Mouse (Mus musculus): ENCODE data around the gene Ankrd63. TPM values are rescaled to one million over a fixed set of nuclear protein-coding genes. Genes with fewer than 3 reads are reported as not detected.
A peak's percentile ranks its signal among the peaks of the same experiment; 100 is the strongest.

Gene Ankrd63
- polyA plus RNA-seq (2012; rRNA removed): 5.0 and 5.4 TPM in 2 replicates

GRCm38 (mm10) chr2:118703913-118704730 lies at the start of gene Ankrd63:
Gene Ankrd63, minus strand, starts transcription at chr2:118703963.
- Histone ChIP-seq H3K4me1 (ENCODE audit: control insufficient read depth, insufficient read depth, low read length) (peaks cover 8% of the 10 kb centered on the region), H3K4me3 (replicated peaks; ENCODE audit: extremely low read depth, low read depth, low read length) (peak within 1 kb of the TSS; percentile 77)
- WGBS: 3% methylated on average over 50 of the region's 50 CpGs
- no peak for DNase-seq
- no peak for TF ChIP-seq CTCF (IDR thresholded peaks at IDR 0.05; ENCODE audit: insufficient read depth, low read length)
- TF ChIP-seq POLR2A (IDR thresholded peaks at IDR 0.05; ENCODE audit: borderline replicate concordance, extremely low read depth, low read depth, low read length): peak; percentile 45; the same call in 1 of the 2 replicates

- DNase-seq: no peak
- peaks cover 23% of the 10 kb centered on the region for H3K4me1 ChIP-seq (ENCODE audit: control insufficient read depth, insufficient read depth, low read length)
- no peak for TF ChIP-seq POLR2A (IDR thresholded peaks at IDR 0.05; ENCODE audit: borderline replicate concordance, extremely low read depth, low read depth, low read length)
- no peak for TF ChIP-seq CTCF (IDR thresholded peaks at IDR 0.05; ENCODE audit: insufficient read depth, low read length)
- WGBS: 47% methylated on average over 4 of the region's 4 CpGs
- no peak overlapping the region for H3K4me3 ChIP-seq (replicated peaks; ENCODE audit: extremely low read depth, low read depth, low read length)
Measured at GRCm38 (mm10) chr2:118752792-118753108, 49.0 kb upstream of the Ankrd63 start.

- TF ChIP-seq CTCF (IDR thresholded peaks at IDR 0.05; ENCODE audit: insufficient read depth, low read length) (no peak), POLR2A (IDR thresholded peaks at IDR 0.05; ENCODE audit: borderline replicate concordance, extremely low read depth, low read depth, low read length) (0 out of 2 replicates have a peak, but pooled peaks have one; percentile 23)
- WGBS: 47% methylated on average over 16 of the region's 16 CpGs
Measured at GRCm38 (mm10) chr2:118751896-118752791, 48.4 kb upstream of the Ankrd63 start.

GRCm38 (mm10) chr2:118750476-118750875 lies 46.7 kb upstream of the Ankrd63 start:
- WGBS: 56% methylated on average over 8 of the region's 8 CpGs
- no peak overlapping the region for H3K4me3 ChIP-seq (replicated peaks; ENCODE audit: extremely low read depth, low read depth, low read length)
- peaks cover 26% of the 10 kb centered on the region for H3K4me1 ChIP-seq (ENCODE audit: control insufficient read depth, insufficient read depth, low read length)
- DNase-seq: no peak
- TF ChIP-seq POLR2A (IDR thresholded peaks at IDR 0.05; ENCODE audit: borderline replicate concordance, extremely low read depth, low read depth, low read length) (no peak), CTCF (IDR thresholded peaks at IDR 0.05; ENCODE audit: insufficient read depth, low read length) (no peak)

More at GRCm38 (mm10) chr2:118751896-118752791, 48.4 kb upstream of the Ankrd63 start:
- DNase-seq: peak; percentile 31
- H3K4me1 ChIP-seq (ENCODE audit: control insufficient read depth, insufficient read depth, low read length): peaks cover 28% of the 10 kb centered on the region
- no peak overlapping the region for H3K4me3 ChIP-seq (replicated peaks; ENCODE audit: extremely low read depth, low read depth, low read length)

- 66% methylated on average over 10 of the region's 10 CpGs for WGBS
- no peak for TF ChIP-seq POLR2A (IDR thresholded peaks at IDR 0.05; ENCODE audit: borderline replicate concordance, extremely low read depth, low read depth, low read length)
- no peak for TF ChIP-seq CTCF (IDR thresholded peaks at IDR 0.05; ENCODE audit: insufficient read depth, low read length)
- Histone ChIP-seq H3K4me3 (replicated peaks; ENCODE audit: extremely low read depth, low read depth, low read length) (no peak overlapping the region), H3K4me1 (ENCODE audit: control insufficient read depth, insufficient read depth, low read length) (peaks cover 31% of the 10 kb centered on the region)
- DNase-seq: no peak
Measured at GRCm38 (mm10) chr2:118749341-118749884, 45.6 kb upstream of the Ankrd63 start.

GRCm38 (mm10) chr2:118747301-118747960 lies 43.7 kb upstream of the Ankrd63 start:
- TF ChIP-seq CTCF (IDR thresholded peaks at IDR 0.05; ENCODE audit: insufficient read depth, low read length) (no peak), POLR2A (IDR thresholded peaks at IDR 0.05; ENCODE audit: borderline replicate concordance, extremely low read depth, low read depth, low read length) (no peak)
- WGBS: 12% methylated on average over 10 of the region's 10 CpGs
- H3K4me1 ChIP-seq (ENCODE audit: control insufficient read depth, insufficient read depth, low read length): peaks cover 31% of the 10 kb centered on the region
- peak overlapping the region; percentile 91 for H3K4me3 ChIP-seq (replicated peaks; ENCODE audit: extremely low read depth, low read depth, low read length)
- DNase-seq: peak; percentile 45

- peak; percentile 59 for DNase-seq
- TF ChIP-seq POLR2A (IDR thresholded peaks at IDR 0.05; ENCODE audit: borderline replicate concordance, extremely low read depth, low read depth, low read length) (no peak), CTCF (IDR thresholded peaks at IDR 0.05; ENCODE audit: insufficient read depth, low read length) (no peak)
- Histone ChIP-seq H3K4me1 (ENCODE audit: control insufficient read depth, insufficient read depth, low read length) (peaks cover 25% of the 10 kb centered on the region), H3K4me3 (replicated peaks; ENCODE audit: extremely low read depth, low read depth, low read length) (peak overlapping the region; percentile 91)
- WGBS: 5% methylated on average over 110 of the region's 113 CpGs
Measured at GRCm38 (mm10) chr2:118745915-118746901, 42.4 kb upstream of the Ankrd63 start.

All from lung, adult 2 months (tissue).